8 mouse cellular contexts compared by ENCODE assay signal in genomic region chr11:98544890-98545677, GRCm38 (mm10). TPM values are rescaled to one million over a fixed set of nuclear protein-coding genes. Genes with fewer than 3 reads are reported as not detected.
A peak's percentile ranks its signal among the peaks of the same experiment; 100 is the strongest.
DNase-seq lines count a peak whose midpoint lies in the region; ATAC-seq and TF ChIP-seq lines count a peak whose summit lies in the region.

No protein-coding gene starts in this region.

- no peaks in the 10 kb centered on the region for H3K9me3 ChIP-seq in heart, embryonic 15.5 days (replicated peaks)
- H3K9me3 ChIP-seq in G1E (replicated peaks) = 0 out of 2 replicates have a peak, but pooled peaks cover 6% of the 10 kb centered on the region
- H3K9me3 ChIP-seq in heart, embryonic 16.5 days (replicated peaks; ENCODE audit: control insufficient read depth, low read length) = peaks cover 3% of the 10 kb centered on the region; the same call in 1 of the 2 replicates
- no peaks in the 10 kb centered on the region for H3K9me3 ChIP-seq in midbrain, embryonic 11.5 days (ENCODE audit: control insufficient read depth, low read length)

- no peak for ATAC-seq in heart, embryonic 15.5 days (replicated peaks; ENCODE audit: insufficient number of reproducible peaks, insufficient read depth, low FRiP score, low read depth)
- ATAC-seq in G1E (ENCODE audit: extremely low read depth, insufficient number of reproducible peaks, low FRiP score, poor library complexity, severe bottlenecking) = no peak
- ATAC-seq in heart, embryonic 16.5 days (replicated peaks; ENCODE audit: extremely low read depth, insufficient read depth, low FRiP score) = no peak
- ATAC-seq in midbrain, embryonic 11.5 days (ENCODE audit: low FRiP score) = no peak

- peaks cover 72% of the 10 kb centered on the region for H3K27me3 ChIP-seq in heart, embryonic 15.5 days
- H3K27me3 ChIP-seq in G1E (ENCODE audit: insufficient read depth, low read length) = peaks cover 42% of the 10 kb centered on the region
- peaks cover 49% of the 10 kb centered on the region for H3K27me3 ChIP-seq in heart, embryonic 16.5 days (ENCODE audit: control insufficient read depth, insufficient read depth, low read length)
- peaks cover 55% of the 10 kb centered on the region for H3K27me3 ChIP-seq in midbrain, embryonic 11.5 days (ENCODE audit: control insufficient read depth, insufficient read depth, low read length)

- peak overlapping the region; percentile 40; the same call in 1 of the 2 replicates for H3K9ac ChIP-seq in heart, embryonic 15.5 days
- H3K9ac ChIP-seq in heart, embryonic 16.5 days (ENCODE audit: low read length) = peak overlapping the region; percentile 66
- 0 out of 2 replicates have a peak overlapping the region, but pooled peaks have one; percentile 24 for H3K9ac ChIP-seq in midbrain, embryonic 11.5 days (ENCODE audit: low read length)

- WGBS in heart, embryonic 15.5 days = 4% methylated on average over 16 of the region's 16 CpGs
- 4% methylated on average over 16 of the region's 16 CpGs for WGBS in heart, embryonic 16.5 days
- 3% methylated on average over 16 of the region's 16 CpGs for WGBS in midbrain, embryonic 11.5 days

- peak overlapping the region; percentile 50 for H3K4me3 ChIP-seq in heart, embryonic 15.5 days
- peak overlapping the region; percentile 47; the same call in 1 of the 2 replicates for H3K4me3 ChIP-seq in G1E (ENCODE audit: low read depth, low read length)
- peak overlapping the region; percentile 60 for H3K4me3 ChIP-seq in heart, embryonic 16.5 days (ENCODE audit: low read length)
- peak overlapping the region; percentile 33 for H3K4me3 ChIP-seq in midbrain, embryonic 11.5 days (ENCODE audit: low read depth, low read length)

- no peak for DNase-seq in heart, adult 9 months (ENCODE audit: low spot score in 2 of 2)
- no peak for DNase-seq in G1E (ENCODE audit: low spot score)
- DNase-seq in midbrain, embryonic 11.5 days (ENCODE audit: low spot score, missing footprints) = peak; percentile 94
- DNase-seq in gastrocnemius, postnatal 14 days = no peak
- no peak for DNase-seq in layer of hippocampus, adult 18-20 months (ENCODE audit: low spot score in 2 of 2)
- DNase-seq in ovary, postnatal 10 days (ENCODE audit: low spot score) = no peak

- intact Hi-C loops in gastrocnemius, postnatal 14 days (cut with DNase I; ENCODE audit: low total_unique reads) = no loop called here

- H3K4me1 ChIP-seq in heart, embryonic 15.5 days (replicated peaks) = peaks cover 10% of the 10 kb centered on the region
- peaks cover 7% of the 10 kb centered on the region for H3K4me1 ChIP-seq in G1E (ENCODE audit: insufficient read depth, low read depth, low read length)
- H3K4me1 ChIP-seq in heart, embryonic 16.5 days (ENCODE audit: control insufficient read depth, insufficient read depth, low read length) = no peaks in the 10 kb centered on the region
- H3K4me1 ChIP-seq in midbrain, embryonic 11.5 days (ENCODE audit: control insufficient read depth, insufficient read depth, low read length) = peaks cover 4% of the 10 kb centered on the region

- H3K27ac ChIP-seq in heart, embryonic 15.5 days = no peak overlapping the region
- H3K27ac ChIP-seq in heart, embryonic 16.5 days (ENCODE audit: low read length) = no peak overlapping the region
- H3K27ac ChIP-seq in midbrain, embryonic 11.5 days (ENCODE audit: low read depth, low read length) = no peak overlapping the region

- no peak for TF ChIP-seq CTCF in G1E (IDR thresholded peaks at IDR 0.05; ENCODE audit: low read depth, low read length)

- H3K4me2 ChIP-seq in heart, embryonic 15.5 days = peak overlapping the region; percentile 86
- H3K4me2 ChIP-seq in heart, embryonic 16.5 days (ENCODE audit: low read depth, low read length) = peak overlapping the region; percentile 95
- H3K4me2 ChIP-seq in midbrain, embryonic 11.5 days = peak overlapping the region; percentile 62

- no peaks in the 10 kb centered on the region for H3K36me3 ChIP-seq in heart, embryonic 15.5 days
- no peaks in the 10 kb centered on the region for H3K36me3 ChIP-seq in G1E (replicated peaks)
- no peaks in the 10 kb centered on the region for H3K36me3 ChIP-seq in heart, embryonic 16.5 days (ENCODE audit: control insufficient read depth, insufficient read depth)
- no peaks in the 10 kb centered on the region for H3K36me3 ChIP-seq in midbrain, embryonic 11.5 days (ENCODE audit: control insufficient read depth, insufficient read depth, low read length)

RNA-seq across cellular contexts. Expression of gene Ikzf3, which starts 0.7 kb away (rescaled TPM):
- 0.05 and 0.70 TPM in 2 replicates for polyA plus RNA-seq in heart, embryonic 15.5 days (2015; fragmentation: Nextera tagmentation; extraction: Ambion mirVana)
- total RNA-seq in G1E (2014; fragmentation: Nextera tagmentation) (not detected in 2 replicates), G1E (2017) (0.23 and 0.71 TPM in 2 replicates)
- 0.01 TPM in 1 of 2 replicates, not detected in the other for polyA plus RNA-seq in G1E (2012)
- polyA plus RNA-seq in heart, embryonic 16.5 days (2015; fragmentation: Nextera tagmentation; extraction: Ambion mirVana) = 1.0 and 4.0 TPM in 2 replicates
- 0.07 and 0.18 TPM in 2 replicates for polyA plus RNA-seq in midbrain, embryonic 11.5 days (2014; fragmentation: Nextera tagmentation; extraction: Ambion mirVana)
- under 1 TPM; 0.10 to 0.18 TPM for total RNA-seq in gastrocnemius, postnatal 14 days (2021)
- total RNA-seq in layer of hippocampus, adult 18-20 months (2021) = not detected

RNA-seq across cellular contexts. Expression of gene Zpbp2, which starts 5.8 kb away (rescaled TPM):
- polyA plus RNA-seq in heart, embryonic 15.5 days (2015; fragmentation: Nextera tagmentation; extraction: Ambion mirVana) = 0.11 and 0.43 TPM in 2 replicates
- 2.5 and 4.8 TPM in 2 replicates for total RNA-seq in G1E (2014; fragmentation: Nextera tagmentation)
- 3.3 and 4.6 TPM in 2 replicates for total RNA-seq in G1E (2017)
- 0.36 and 0.43 TPM in 2 replicates for polyA plus RNA-seq in G1E (2012)
- polyA plus RNA-seq in heart, embryonic 16.5 days (2015; fragmentation: Nextera tagmentation; extraction: Ambion mirVana) = 0.42 and 0.62 TPM in 2 replicates
- 0.23 and 0.26 TPM in 2 replicates for polyA plus RNA-seq in midbrain, embryonic 11.5 days (2014; fragmentation: Nextera tagmentation; extraction: Ambion mirVana)
- total RNA-seq in gastrocnemius, postnatal 14 days (2021) = not detected
- total RNA-seq in layer of hippocampus, adult 18-20 months (2021) = not detected

RNA-seq across cellular contexts. Expression of gene Ormdl3, which starts 42.1 kb away (rescaled TPM):
- polyA plus RNA-seq in heart, embryonic 15.5 days (2015; fragmentation: Nextera tagmentation; extraction: Ambion mirVana) = 55.6 and 68.0 TPM in 2 replicates
- 11.0 and 22.0 TPM in 2 replicates for total RNA-seq in G1E (2014; fragmentation: Nextera tagmentation)
- total RNA-seq in G1E (2017) = 55.0 and 57.0 TPM in 2 replicates
- 37.8 and 43.2 TPM in 2 replicates for polyA plus RNA-seq in G1E (2012)
- polyA plus RNA-seq in heart, embryonic 16.5 days (2015; fragmentation: Nextera tagmentation; extraction: Ambion mirVana) = 65.1 and 66.7 TPM in 2 replicates
- 9.7 and 12.0 TPM in 2 replicates for polyA plus RNA-seq in midbrain, embryonic 11.5 days (2014; fragmentation: Nextera tagmentation; extraction: Ambion mirVana)
- 10 to 100 TPM; 18.3 to 18.7 TPM for total RNA-seq in gastrocnemius, postnatal 14 days (2021)
- 10 to 100 TPM; 59.2 to 60.6 TPM for total RNA-seq in layer of hippocampus, adult 18-20 months (2021)

RNA-seq across cellular contexts. Expression of gene Lrrc3c, which starts 53.0 kb away (rescaled TPM):
- polyA plus RNA-seq in heart, embryonic 15.5 days (2015; fragmentation: Nextera tagmentation; extraction: Ambion mirVana) = not detected in 2 replicates
- total RNA-seq in G1E (2014; fragmentation: Nextera tagmentation) = not detected in 2 replicates
- not detected in 2 replicates for total RNA-seq in G1E (2017)
- polyA plus RNA-seq in G1E (2012) = not detected in 2 replicates
- not detected in 2 replicates for polyA plus RNA-seq in heart, embryonic 16.5 days (2015; fragmentation: Nextera tagmentation; extraction: Ambion mirVana)
- not detected in 2 replicates for polyA plus RNA-seq in midbrain, embryonic 11.5 days (2014; fragmentation: Nextera tagmentation; extraction: Ambion mirVana)
- total RNA-seq in gastrocnemius, postnatal 14 days (2021) = not detected
- total RNA-seq in layer of hippocampus, adult 18-20 months (2021) = not detected
